Mouse (Mus musculus): ENCODE data around the gene Ccdc33.

DNA sequence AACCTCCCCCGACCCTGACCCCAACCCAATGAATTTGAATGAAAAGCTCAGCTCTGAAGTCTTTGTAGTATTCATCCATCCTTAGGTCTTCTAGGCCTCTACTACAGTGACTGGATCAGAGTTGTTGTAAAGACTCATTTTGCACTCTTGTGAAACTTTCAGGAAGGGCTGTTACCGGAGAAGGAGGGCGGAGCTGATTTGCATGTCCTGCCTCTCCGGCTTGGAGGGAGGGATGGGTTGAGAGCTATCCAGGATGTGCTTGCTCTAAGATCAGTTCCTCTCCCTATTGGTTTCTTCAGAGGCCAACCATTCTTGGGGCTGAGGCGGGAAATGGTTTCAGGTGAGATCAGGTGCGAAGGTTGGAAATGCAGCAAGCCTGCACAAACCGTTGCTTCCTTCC is 107.6 kb downstream of the Ccdc33 start:
- TF ChIP-seq CTCF (IDR thresholded peaks at IDR 0.05; ENCODE audit: insufficient read depth, low read length) (no peak), POLR2A (IDR thresholded peaks at IDR 0.05; ENCODE audit: borderline replicate concordance, extremely low read depth, low read depth, low read length) (no peak)
